Mouse (Mus musculus): ENCODE measurements around the gene Cacna1b. TPM values are rescaled to one million over a fixed set of nuclear protein-coding genes. Genes with fewer than 3 reads are reported as not detected.

Cacna1b gene
- total RNA-seq, 2 experiments from 2014 or later, result 105 to 106 TPM

DNA sequence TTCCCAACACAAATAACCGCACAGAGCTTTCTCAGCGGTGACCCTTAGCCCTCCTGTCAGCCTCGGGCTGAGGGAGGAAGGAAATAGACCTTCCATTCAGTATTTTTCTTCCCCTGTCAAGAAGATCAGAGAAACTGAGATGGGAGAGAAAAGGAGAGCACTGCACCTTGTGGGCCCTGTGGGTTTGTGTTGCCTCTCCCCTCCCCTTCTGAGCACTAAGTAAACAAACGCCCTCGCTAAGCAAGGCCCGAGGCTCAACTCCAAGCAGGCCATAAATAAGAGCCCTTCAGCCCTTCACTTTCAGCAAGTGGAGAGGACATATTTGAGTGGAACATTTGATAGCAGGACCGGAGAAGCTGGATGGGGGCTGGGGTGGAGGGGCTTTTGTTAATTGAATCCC lies 209.0 kb downstream of the Cacna1b start:
- DNase-seq (ENCODE audit: low spot score in 2 of 2), result no peak

Other genes with a start within 250 kb of the Cacna1b start
- gene Ehmt1, start 156.5 kb upstream of the Cacna1b start, total RNA-seq (2021), result 10 to 100 TPM; 74.0 to 81.1 TPM
- 10 to 100 TPM; 25.7 to 26.0 TPM for gene Arrdc1, start 172.1 kb upstream of the Cacna1b start, total RNA-seq (2021)
- 10 to 100 TPM; 42.0 to 44.2 TPM for gene Zmynd19, start 186.6 kb upstream of the Cacna1b start, total RNA-seq (2021)
- gene Dph7, start 199.2 kb upstream of the Cacna1b start, total RNA-seq (2021), result 10 to 100 TPM; 24.9 to 29.5 TPM
- gene Mrpl41, start 211.9 kb upstream of the Cacna1b start, total RNA-seq (2021), result 10 to 100 TPM; 84.9 to 94.6 TPM
- 10 to 100 TPM; 12.9 to 14.2 TPM for gene Pnpla7, start 212.9 kb upstream of the Cacna1b start, total RNA-seq (2021)

Measured in layer of hippocampus, postnatal 10 days (tissue).